Mouse (Mus musculus) thymus, postnatal 36 days (tissue): ENCODE measurements around the gene Cept1.
"Not testable (repeated sequence)": the region's sequence is repeated elsewhere in the genome, so short reads cannot be mapped to it uniquely, and the experiment has no call there.

Experiments
- DNase-seq, 2 experiments: peaks; one replicate each; pipeline ENCODE4 v3.0.0; 2022; ENCODE audit warnings: mixed read lengths in 2 of 2

The Cept1 gene

GRCm38 (mm10) chr3:106547171-106547923 lies at the start of gene Cept1, which contains the start of gene Dram2:
Gene Cept1 (minus strand): TSS chr3:106547802.
Gene Dram2 (plus strand): TSS chr3:106547798.
- DNase-seq, result peak; percentile 91 to 94

DNA sequence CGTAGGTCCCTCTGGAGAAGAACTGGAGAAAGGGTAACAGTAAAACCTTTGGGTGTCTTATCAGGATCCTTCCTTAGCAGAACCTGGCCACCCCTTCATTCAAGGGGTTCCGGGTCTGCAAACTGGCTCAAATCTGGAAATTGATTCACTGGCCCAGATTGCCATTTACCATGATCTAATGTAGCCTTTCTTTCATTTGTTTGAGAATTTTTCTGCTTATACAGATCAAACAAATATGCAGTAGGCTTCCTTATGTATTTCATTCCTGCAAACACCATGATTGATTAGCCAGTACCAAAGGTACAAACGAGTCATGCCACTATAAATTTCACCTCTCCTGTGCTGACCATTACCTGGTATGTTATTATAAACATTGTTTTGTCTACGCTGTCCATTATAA lies 46.0 kb upstream of the Cept1 start:
- not testable (repeated sequence) for DNase-seq

- no peak for DNase-seq
Measured at GRCm38 (mm10) chr3:106579296-106579695, 31.7 kb upstream of the Cept1 start.

DNA sequence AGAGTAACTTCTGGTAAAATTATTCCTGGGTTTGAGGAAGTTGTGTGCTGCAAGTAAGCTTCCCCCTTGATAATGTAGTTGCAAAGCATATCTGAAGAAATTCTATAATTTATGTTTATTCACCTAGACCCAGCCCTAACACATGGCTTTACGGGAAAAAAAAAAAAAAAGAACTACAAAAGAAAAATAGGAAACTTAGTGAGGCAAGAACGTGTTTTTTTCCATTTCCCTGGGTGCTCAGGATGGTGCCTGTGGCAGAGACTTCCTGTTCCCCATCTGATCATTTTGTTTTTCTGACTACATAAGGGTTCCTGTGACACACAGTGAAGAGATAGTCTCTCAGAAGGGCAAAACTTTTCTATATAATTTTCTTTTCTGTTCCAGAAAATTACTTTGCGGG lies 25.6 kb upstream of the Cept1 start:
- no peak for DNase-seq

GRCm38 (mm10) chr3:106565876-106566275 lies 18.3 kb upstream of the Cept1 start:
- DNase-seq, result no peak

DNA sequence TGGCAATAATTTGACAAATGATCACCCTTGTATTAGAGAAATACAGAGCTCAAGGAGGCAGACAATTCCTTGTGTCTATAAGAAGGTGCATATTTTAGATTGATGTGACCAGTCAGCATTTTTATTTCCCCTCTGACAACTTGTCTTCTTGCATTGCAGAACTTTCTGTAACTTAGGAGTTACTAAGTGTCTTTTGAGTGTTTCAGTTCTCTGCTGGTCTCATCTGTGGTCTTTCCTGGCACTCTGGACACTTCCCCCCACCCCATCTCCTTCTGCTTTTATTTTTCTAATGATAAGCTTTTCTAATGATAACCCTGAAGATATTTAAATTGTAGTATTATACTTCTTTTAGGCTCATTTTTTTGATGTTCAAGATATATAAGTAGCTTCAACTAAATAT lies 10.7 kb upstream of the Cept1 start:
- no peak for DNase-seq

DNA sequence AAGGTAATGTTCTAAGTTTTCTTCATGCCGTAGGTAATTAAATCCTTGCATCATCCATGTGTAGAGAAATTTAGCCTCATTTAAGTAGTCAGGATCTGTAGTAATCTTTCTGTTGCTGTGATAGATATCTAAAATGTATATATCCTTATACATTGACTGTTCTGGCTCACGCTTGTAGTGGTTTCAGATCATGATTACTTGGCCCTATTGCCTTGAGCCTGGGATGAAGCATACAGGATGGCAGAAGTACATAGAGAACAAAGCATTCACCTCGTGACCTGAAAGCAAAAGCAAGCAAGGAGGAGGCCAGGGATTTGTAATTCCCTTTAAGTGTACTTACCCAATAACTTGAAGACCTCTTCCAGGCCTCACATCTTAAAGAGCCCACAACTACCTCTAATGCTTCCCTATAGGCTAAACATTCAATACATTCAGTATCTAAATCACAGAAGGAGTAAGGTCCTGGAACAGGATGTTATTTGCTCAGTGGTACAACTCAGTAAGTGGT lies 8.2 kb upstream of the Cept1 start:
- no peak for DNase-seq

DNA sequence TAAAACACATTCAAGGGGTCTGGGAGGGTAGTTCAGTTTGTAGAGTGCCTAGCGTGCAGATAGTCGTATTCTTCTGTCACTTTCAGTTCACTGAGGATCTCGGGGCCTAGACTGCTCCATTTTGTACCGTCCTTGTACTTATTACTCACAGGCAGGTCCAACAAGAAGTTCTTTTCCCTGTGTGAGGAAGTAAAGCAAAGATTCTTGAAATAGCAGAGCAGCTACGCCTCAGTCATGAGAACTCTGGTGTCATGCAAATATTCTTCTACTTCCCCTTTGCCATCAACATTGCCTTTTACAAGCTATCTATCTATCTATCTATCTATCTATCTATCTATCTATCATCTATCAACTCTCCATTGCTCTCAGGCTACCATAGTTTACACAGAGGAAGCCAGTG lies 5.8 kb upstream of the Cept1 start:
- DNase-seq, result no peak

GRCm38 (mm10) chr3:106548971-106549370 lies 1.4 kb upstream of the Cept1 start:
- no peak for DNase-seq

GRCm38 (mm10) chr3:106547924-106548539 lies 430 bp upstream of the Cept1 start:
- DNase-seq, result no peak

DNA sequence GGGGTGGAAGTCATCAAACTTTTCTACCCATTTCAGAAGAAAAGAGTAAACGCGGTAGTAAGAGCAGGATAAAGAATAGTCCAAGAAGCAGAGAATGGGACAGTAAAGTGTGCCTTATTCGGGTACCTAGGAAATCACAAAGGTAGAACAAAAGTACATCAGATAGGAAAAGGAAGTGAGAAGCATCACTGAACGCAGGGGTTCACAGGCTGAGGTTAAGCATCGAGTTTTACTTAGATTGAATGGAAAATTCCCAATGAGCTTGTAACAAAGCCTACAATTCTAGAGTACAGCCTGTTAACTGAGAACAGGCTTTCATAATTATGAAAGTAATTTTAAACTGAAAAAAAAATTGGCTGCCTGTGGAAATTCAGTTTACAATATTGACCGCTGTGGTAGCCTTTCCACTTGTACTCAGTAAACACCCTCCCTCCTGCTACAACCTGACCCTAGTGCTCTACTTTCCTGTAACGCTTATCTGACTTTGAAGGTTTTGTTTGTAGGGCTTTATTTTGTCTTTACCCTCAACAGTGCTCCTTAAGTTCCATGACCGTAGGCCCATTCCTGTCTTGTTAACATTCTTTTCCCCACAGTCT lies 2.8 kb downstream of the Cept1 start:
- DNase-seq, result no peak

DNA sequence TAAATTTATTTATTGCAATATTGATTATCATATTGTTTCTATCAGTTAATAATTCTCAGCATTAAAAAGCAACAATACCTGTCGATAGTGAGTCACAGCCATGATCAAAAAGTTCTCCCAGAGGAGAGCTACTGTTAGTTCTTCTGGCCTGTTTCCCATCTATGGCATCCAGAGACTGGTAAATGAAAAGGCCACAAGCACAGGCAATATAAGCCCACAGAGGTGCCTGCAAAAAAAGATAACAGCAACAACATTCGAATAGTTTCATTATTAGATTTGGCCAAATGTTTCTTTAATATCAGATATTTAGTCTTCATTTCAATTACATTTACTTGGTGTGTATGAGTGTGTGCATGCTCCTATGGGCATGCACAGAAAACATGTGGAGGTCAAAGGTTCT lies 14.3 kb downstream of the Cept1 start:
- no peak for DNase-seq

- DNase-seq, result no peak
Measured at GRCm38 (mm10) chr3:106528032-106528431, 19.6 kb downstream of the Cept1 start.

DNA sequence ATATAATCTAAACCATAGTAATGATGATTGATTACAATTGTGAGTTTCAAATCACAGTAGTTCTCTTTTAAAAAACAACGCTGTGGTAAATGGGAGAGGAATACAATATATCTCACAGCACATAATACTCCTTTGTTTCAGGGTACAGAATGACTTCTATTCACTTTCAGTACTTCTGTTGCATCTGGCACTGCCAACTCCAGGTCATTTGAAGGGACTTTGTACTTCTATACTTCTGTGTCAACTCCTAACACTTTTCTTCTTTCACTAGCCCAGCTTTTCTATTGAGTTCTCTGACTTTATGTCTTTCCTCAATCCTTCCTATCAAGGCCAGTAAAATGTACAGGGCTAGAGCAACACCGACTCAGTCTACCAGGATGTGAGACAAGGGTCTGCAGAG lies 21.2 kb downstream of the Cept1 start:
- no peak for DNase-seq

DNA sequence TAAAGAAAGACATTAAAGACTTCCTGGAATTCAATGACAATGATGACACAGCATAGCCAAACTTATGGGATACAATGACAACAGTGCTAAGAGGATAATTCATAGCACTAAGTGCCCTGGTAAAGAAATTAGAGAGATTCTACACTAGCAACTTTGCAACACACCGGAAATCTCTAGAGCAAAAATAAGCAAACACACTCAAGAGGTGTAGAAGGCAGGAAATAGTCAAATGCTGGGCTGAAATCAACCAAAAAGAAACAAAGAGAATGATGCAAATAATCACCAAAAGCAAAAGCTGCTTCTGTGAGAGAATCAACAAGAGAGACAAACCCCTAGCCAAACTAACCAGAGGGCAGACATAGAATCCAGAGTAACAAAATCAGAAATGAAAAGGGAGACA lies 24.9 kb downstream of the Cept1 start:
- DNase-seq, result no peak

GRCm38 (mm10) chr3:106515016-106515415 lies 32.6 kb downstream of the Cept1 start:
- DNase-seq, result no peak

DNA sequence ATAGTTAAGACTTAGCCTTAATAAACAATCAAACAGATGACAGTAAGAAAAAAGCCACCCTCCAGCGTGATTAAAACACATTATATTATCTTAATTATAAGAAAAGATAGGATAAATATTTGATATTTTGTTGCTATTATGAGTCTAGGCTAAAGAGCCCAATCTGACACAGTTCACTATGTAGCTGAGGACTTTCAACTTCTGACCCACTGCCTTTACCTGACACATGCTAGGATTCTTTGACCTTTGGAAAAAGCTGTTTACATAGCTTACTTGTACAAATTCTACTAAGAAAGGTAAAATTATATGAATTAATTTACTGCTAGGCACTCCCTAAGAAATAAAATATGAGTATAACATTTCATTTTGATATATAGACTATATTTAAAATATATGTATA lies 36.9 kb downstream of the Cept1 start:
- DNase-seq, result no peak

GRCm38 (mm10) chr3:106502892-106503291 lies 44.7 kb downstream of the Cept1 start:
- no peak for DNase-seq

DNA sequence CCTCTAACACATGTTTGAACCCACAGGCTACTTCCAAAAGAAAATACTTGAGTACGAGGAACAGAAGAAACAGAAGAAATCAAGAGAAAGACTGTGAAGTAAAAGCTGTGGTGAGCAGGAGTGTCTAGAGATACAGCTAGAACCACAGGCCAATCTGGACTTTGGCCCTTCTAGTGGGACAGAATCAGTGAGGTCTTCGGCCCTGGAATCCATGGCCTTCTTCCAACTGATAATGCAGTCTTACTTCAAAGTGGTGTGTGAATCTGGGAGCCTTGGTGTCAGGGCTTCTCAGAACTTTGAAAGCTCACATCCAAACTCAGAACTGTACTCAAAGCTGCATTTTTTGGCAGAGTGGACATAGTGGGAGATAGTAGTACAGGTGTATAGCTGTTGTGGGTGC lies 47.1 kb downstream of the Cept1 start:
- no peak for DNase-seq

- DNase-seq, result no peak
Measured at GRCm38 (mm10) chr3:106496996-106497395, 50.6 kb downstream of the Cept1 start.

DNA sequence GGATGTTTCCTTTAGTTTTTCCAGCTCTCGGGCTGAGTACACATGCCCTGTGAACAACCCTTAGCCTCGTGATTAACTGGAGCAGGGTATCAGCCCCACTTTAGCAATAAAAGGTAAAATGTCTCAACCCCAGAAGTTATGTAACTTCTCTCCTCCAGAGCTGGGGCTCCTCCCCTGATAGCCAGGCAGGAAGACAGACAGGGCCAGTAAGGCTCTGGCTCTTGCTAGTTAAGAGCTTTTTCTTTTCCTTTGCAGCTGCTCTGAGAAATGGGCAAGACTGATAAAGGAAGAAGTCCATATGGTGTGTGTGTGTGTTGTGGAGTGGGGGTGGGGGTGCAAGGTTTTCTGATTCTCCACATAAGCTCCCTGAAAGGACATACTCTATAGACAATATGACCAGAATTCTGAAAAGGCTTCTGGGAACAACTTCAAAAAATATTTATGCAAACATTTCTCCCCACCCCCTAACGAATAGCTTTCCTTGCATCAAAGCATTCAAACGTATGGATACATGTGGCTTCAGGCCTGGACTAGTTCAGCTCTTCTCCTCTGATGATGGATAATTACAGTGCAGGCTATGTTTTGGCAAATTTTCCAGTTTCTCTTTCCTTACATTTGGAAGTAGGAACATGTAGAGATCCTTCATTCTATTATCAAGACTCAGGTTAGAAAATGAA lies 51.4 kb downstream of the Cept1 start:
- no peak for DNase-seq

GRCm38 (mm10) chr3:106495346-106496044 lies 52.1 kb downstream of the Cept1 start:
- no peak for DNase-seq
